Mouse (Mus musculus): Measurements from ENCODE around the gene Kcnj14. TPM values are rescaled to one million over a fixed set of nuclear protein-coding genes. Genes with fewer than 3 reads are reported as not detected.

Kcnj14 gene
- total and polyA plus RNA-seq, 3 experiments: 1.3 to 3.2 (median 1.5) TPM

DNA sequence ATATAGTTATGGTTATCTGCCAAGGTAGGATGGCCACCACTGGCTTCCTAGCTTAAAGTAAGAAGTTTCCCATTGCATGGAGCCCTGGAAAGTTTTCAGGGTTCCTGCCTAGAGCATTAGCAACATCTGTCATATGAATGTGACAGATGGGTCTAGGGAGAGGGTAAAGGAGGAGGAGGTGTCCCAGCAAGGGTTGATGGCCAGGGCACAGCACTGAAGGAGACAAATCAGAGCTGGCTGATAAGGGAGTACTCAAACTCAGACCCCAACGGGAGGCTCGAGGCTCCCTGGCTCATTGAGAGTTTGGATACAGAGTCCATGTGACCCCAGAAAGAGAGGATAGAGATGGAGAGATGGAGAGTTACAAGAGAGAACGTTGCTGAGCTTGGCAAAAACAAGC, 26.1 kb upstream of the Kcnj14 start:
- no peaks in the 10 kb centered on the region for H3K36me3 ChIP-seq (replicated peaks in 1 of 2; ENCODE audit: control insufficient read depth in 1 of 2, insufficient read depth in 1 of 2, low read length in 1 of 2)
- TF ChIP-seq ZNF384 (IDR thresholded peaks at IDR 0.05; ENCODE audit: low read depth, low read length) (no peak), SMC3 (IDR thresholded peaks at IDR 0.05; ENCODE audit: low read depth, low read length) (no peak), ETS1 (conservative IDR thresholded peaks at IDR 0.05; ENCODE audit: low read depth, low read length) (no peak), ZC3H11A (IDR thresholded peaks at IDR 0.05; ENCODE audit: low read depth, low read length) (no peak), MAZ (IDR thresholded peaks at IDR 0.05; ENCODE audit: low read depth, low read length) (no peak), MAFK (IDR thresholded peaks at IDR 0.05; ENCODE audit: insufficient replicate concordance, low read length) (no peak), JUND (conservative IDR thresholded peaks at IDR 0.05; ENCODE audit: low read depth, low read length) (no peak), NRF1 (IDR thresholded peaks at IDR 0.05; ENCODE audit: low read depth, low read length) (no peak), MAX (IDR thresholded peaks at IDR 0.05; ENCODE audit: low read length) (no peak), RAD21 (IDR thresholded peaks at IDR 0.05; ENCODE audit: low read depth, low read length) (no peak), ZMIZ1 (IDR thresholded peaks at IDR 0.05; ENCODE audit: low read depth, low read length) (no peak), POLR2A (IDR thresholded peaks at IDR 0.05; ENCODE audit: low read depth, low read length) (no peak), MYC (IDR thresholded peaks at IDR 0.05; ENCODE audit: low read depth, low read length) (no peak), EP300 (IDR thresholded peaks at IDR 0.05; ENCODE audit: low read length) (no peak)
- no peaks in the 10 kb centered on the region; a peak in 1 of 4 replicates for H3K4me1 ChIP-seq (ENCODE audit: control insufficient read depth in 1 of 2, insufficient read depth in 2 of 2)
- dilution Hi-C loops (cut with MboI; ENCODE audit: extremely low pct_ligation_motif_present, extremely low pct_unique_long_range_greater_than_20kb, low sequenced_read_pairs): no loop called here
- DNase-seq (ENCODE audit: extremely low read depth): no peak
- H3K79me2 ChIP-seq (replicated peaks; ENCODE audit: control insufficient read depth, extremely low read depth, insufficient read depth, poor library complexity, severe bottlenecking): no peaks in the 10 kb centered on the region
- H3K4me3 ChIP-seq (replicated peaks in 1 of 3; ENCODE audit: low read depth in 2 of 3, low read length in 2 of 3, poor library complexity in 1 of 3): no peak overlapping the region
- H3K9ac ChIP-seq (ENCODE audit: insufficient read depth, low read depth): no peak overlapping the region
- peaks cover 19% of the 10 kb centered on the region for H3K27me3 ChIP-seq (replicated peaks)
- no peak overlapping the region for H3K27ac ChIP-seq (ENCODE audit: insufficient read depth, low read depth)
- in situ Hi-C loops (cut with MboI; ENCODE audit: low pct_ligation_motif_present, low pct_unique_long_range_greater_than_20kb, low sequenced_read_pairs): no loop called here
- no peak overlapping the region for H3K4me2 ChIP-seq (ENCODE audit: insufficient read depth, low read depth, poor library complexity, severe bottlenecking)
- H3K9me3 ChIP-seq (replicated peaks; ENCODE audit: low read length): no peaks in the 10 kb centered on the region

DNA sequence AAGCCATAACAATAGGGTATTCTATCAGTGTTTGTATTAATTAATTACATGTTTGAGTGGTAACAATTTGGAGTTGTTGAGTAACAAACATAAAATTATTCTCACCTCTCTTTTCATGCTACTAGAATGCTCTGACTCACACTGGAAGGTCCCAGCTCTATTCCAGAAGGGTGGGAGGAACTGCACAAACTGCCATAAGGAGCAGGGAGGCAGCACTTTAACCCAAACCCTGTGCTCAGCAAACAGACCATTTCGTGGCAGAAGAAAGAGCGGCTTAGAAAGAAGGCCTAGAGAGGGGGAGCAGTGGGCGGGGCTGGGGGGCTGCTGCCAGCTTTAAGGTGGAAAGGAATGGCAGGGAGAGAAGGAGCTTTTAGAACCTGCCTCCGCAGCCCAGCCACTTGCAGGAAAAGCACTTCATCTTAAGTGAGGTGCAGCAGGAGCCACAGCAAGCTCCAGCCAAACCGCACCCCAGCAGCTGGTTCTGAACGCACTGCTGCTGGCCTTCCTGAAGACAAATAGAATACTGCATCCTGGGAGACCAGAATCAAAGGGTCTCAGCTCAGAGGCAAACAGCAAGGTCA, 24.0 kb upstream of the Kcnj14 start:
- H3K9me3 ChIP-seq (replicated peaks; ENCODE audit: low read length): no peaks in the 10 kb centered on the region
- no peak overlapping the region for H3K9ac ChIP-seq (ENCODE audit: insufficient read depth, low read depth)
- DNase-seq (ENCODE audit: extremely low read depth): no peak
- peaks cover 2 to 8% of the 10 kb centered on the region in 2 experiments for H3K4me1 ChIP-seq (ENCODE audit: control insufficient read depth in 1 of 2, insufficient read depth in 2 of 2)
- dilution Hi-C loops (cut with MboI; ENCODE audit: extremely low pct_ligation_motif_present, extremely low pct_unique_long_range_greater_than_20kb, low sequenced_read_pairs): no loop called here
- H3K4me3 ChIP-seq (replicated peaks in 1 of 3; ENCODE audit: low read depth in 2 of 3, low read length in 2 of 3, poor library complexity in 1 of 3): no peak overlapping the region
- no peak overlapping the region for H3K4me2 ChIP-seq (ENCODE audit: insufficient read depth, low read depth, poor library complexity, severe bottlenecking)
- H3K79me2 ChIP-seq (replicated peaks; ENCODE audit: control insufficient read depth, extremely low read depth, insufficient read depth, poor library complexity, severe bottlenecking): no peaks in the 10 kb centered on the region
- no peak for TF ChIP-seq SIN3A (IDR thresholded peaks at IDR 0.05; ENCODE audit: low read length)
- TF ChIP-seq BHLHE40 (IDR thresholded peaks at IDR 0.05; ENCODE audit: low read depth, low read length): no peak
- no peak for TF ChIP-seq SMC3 (IDR thresholded peaks at IDR 0.05; ENCODE audit: low read depth, low read length)
- no peak for TF ChIP-seq RCOR1 (conservative IDR thresholded peaks at IDR 0.05; ENCODE audit: low read depth, low read length)
- no peak for TF ChIP-seq ZMIZ1 (IDR thresholded peaks at IDR 0.05; ENCODE audit: low read depth, low read length)
- no peak for TF ChIP-seq JUN (IDR thresholded peaks at IDR 0.05; ENCODE audit: insufficient read depth, low read depth, low read length)
- no peak for TF ChIP-seq KAT2A (IDR thresholded peaks at IDR 0.05; ENCODE audit: insufficient replicate concordance, low read length)
- TF ChIP-seq ETS1 (conservative IDR thresholded peaks at IDR 0.05; ENCODE audit: low read depth, low read length): no peak
- no peak for TF ChIP-seq IRF4 (IDR thresholded peaks at IDR 0.05; ENCODE audit: low read depth, low read length)
- TF ChIP-seq EP300 (IDR thresholded peaks at IDR 0.05; ENCODE audit: low read length): no peak
- TF ChIP-seq NRF1 (IDR thresholded peaks at IDR 0.05; ENCODE audit: low read depth, low read length): no peak
- no peak for TF ChIP-seq MAZ (IDR thresholded peaks at IDR 0.05; ENCODE audit: low read depth, low read length)
- TF ChIP-seq NELFE (IDR thresholded peaks at IDR 0.05; ENCODE audit: low read depth, low read length): no peak
- TF ChIP-seq USF1 (IDR thresholded peaks at IDR 0.05; ENCODE audit: low read depth, low read length): no peak
- no peak for TF ChIP-seq ZKSCAN1 (IDR thresholded peaks at IDR 0.05; ENCODE audit: borderline replicate concordance, low read depth, low read length)
- in situ Hi-C loops (cut with MboI; ENCODE audit: low pct_ligation_motif_present, low pct_unique_long_range_greater_than_20kb, low sequenced_read_pairs): no loop called here
- peaks cover 11% of the 10 kb centered on the region for H3K27me3 ChIP-seq (replicated peaks)
- no peaks in the 10 kb centered on the region for H3K36me3 ChIP-seq (replicated peaks in 1 of 2; ENCODE audit: control insufficient read depth in 1 of 2, insufficient read depth in 1 of 2, low read length in 1 of 2)
- no peak overlapping the region for H3K27ac ChIP-seq (ENCODE audit: insufficient read depth, low read depth)
